Mouse (Mus musculus) cerebellum, adult 2 months (tissue): ENCODE measurements around the gene Vrk3.

Experiments used
- CTCF ChIP-seq: fragments of 200-500 bp; IDR thresholded peaks from 2 replicates; pipeline ENCODE4 v1.5.1; 2011; ENCODE audit warnings: low read depth, mild to moderate bottlenecking, control low read depth, low read length, moderate library complexity, borderline replicate concordance; ENCODE audit not compliant: insufficient read depth
- POLR2A ChIP-seq: fragments of 200-500 bp; IDR thresholded peaks from 2 replicates; pipeline ENCODE4 v1.6.1; 2011; ENCODE audit warnings: low read length, control low read depth, borderline replicate concordance; ENCODE audit not compliant: insufficient read depth

- no peak for TF ChIP-seq POLR2A
- no peak for TF ChIP-seq CTCF
These were observed 41.9 kb upstream of the Vrk3 start for GRCm38 (mm10) chr7:44706322-44706721.
